Mouse (Mus musculus): ENCODE data around the gene Zfp689. TPM values are rescaled to one million over a fixed set of nuclear protein-coding genes. Genes with fewer than 3 reads are reported as not detected.

Zfp689 gene
- polyA plus RNA-seq, 1 experiment from 2014 or later = 20.3 TPM

- ATAC-seq (ENCODE audit: low FRiP score, low read depth) = peak; percentile 94
- H3K9ac ChIP-seq = peak overlapping the region; percentile 98
- peak overlapping the region; percentile 98 for H3K4me3 ChIP-seq
- under 1% methylated on average over 50 of the region's 50 CpGs for WGBS
- no peaks in the 10 kb centered on the region for H3K9me3 ChIP-seq
- H3K36me3 ChIP-seq = peaks cover 52% of the 10 kb centered on the region
- peak overlapping the region; percentile 90 for H3K27ac ChIP-seq
- peaks cover 25% of the 10 kb centered on the region for H3K4me1 ChIP-seq
- H3K4me2 ChIP-seq (replicated peaks) = peak overlapping the region; percentile 94
- H3K27me3 ChIP-seq (replicated peaks) = no peaks in the 10 kb centered on the region
These were observed 29.0 kb upstream of the Zfp689 start for GRCm38 (mm10) chr7:127477687-127478634.

GRCm38 (mm10) chr7:127476855-127477254 lies 27.9 kb upstream of the Zfp689 start:
- no peak for ATAC-seq (ENCODE audit: low FRiP score, low read depth)
- no peak overlapping the region for H3K27ac ChIP-seq
- peak overlapping the region; percentile 94 for H3K4me2 ChIP-seq (replicated peaks)
- H3K4me3 ChIP-seq = peak overlapping the region; percentile 98; the same call in 1 of the 2 replicates
- WGBS = 83% methylated on average over 4 of the region's 4 CpGs
- no peaks in the 10 kb centered on the region for H3K9me3 ChIP-seq
- peaks cover 34% of the 10 kb centered on the region for H3K4me1 ChIP-seq
- peaks cover 43% of the 10 kb centered on the region for H3K36me3 ChIP-seq
- H3K27me3 ChIP-seq (replicated peaks) = no peaks in the 10 kb centered on the region
- H3K9ac ChIP-seq = peak overlapping the region; percentile 54; the same call in 1 of the 2 replicates

- Histone ChIP-seq H3K36me3 (peaks cover 43% of the 10 kb centered on the region), H3K4me3 (no peak overlapping the region), H3K4me1 (peaks cover 35% of the 10 kb centered on the region), H3K9me3 (no peaks in the 10 kb centered on the region), H3K9ac (no peak overlapping the region), H3K4me2 (replicated peaks) (no peak overlapping the region), H3K27me3 (replicated peaks) (no peaks in the 10 kb centered on the region), H3K27ac (no peak overlapping the region)
- ATAC-seq (ENCODE audit: low FRiP score, low read depth) = no peak
- 96% methylated on average over 11 of the region's 11 CpGs for WGBS
These were observed 27.4 kb upstream of the Zfp689 start for GRCm38 (mm10) chr7:127476336-127476735.

- H3K27me3 ChIP-seq (replicated peaks) = no peaks in the 10 kb centered on the region
- H3K27ac ChIP-seq = no peak overlapping the region
- H3K9ac ChIP-seq = no peak overlapping the region
- H3K4me2 ChIP-seq (replicated peaks) = no peak overlapping the region
- peaks cover 27% of the 10 kb centered on the region for H3K4me1 ChIP-seq
- ATAC-seq (ENCODE audit: low FRiP score, low read depth) = no peak
- no peaks in the 10 kb centered on the region for H3K9me3 ChIP-seq
- whole genome bisulfite sequencing = 94% methylated on average over 11 of the region's 11 CpGs
- peaks cover 38% of the 10 kb centered on the region for H3K36me3 ChIP-seq
- H3K4me3 ChIP-seq = no peak overlapping the region
These were observed 26.3 kb upstream of the Zfp689 start for GRCm38 (mm10) chr7:127475186-127475740.

GRCm38 (mm10) chr7:127474378-127475070 lies 25.6 kb upstream of the Zfp689 start:
- no peak for ATAC-seq (ENCODE audit: low FRiP score, low read depth)
- Histone ChIP-seq H3K36me3 (peaks cover 38% of the 10 kb centered on the region), H3K9ac (no peak overlapping the region), H3K4me3 (no peak overlapping the region), H3K27ac (no peak overlapping the region), H3K4me1 (peaks cover 19% of the 10 kb centered on the region), H3K9me3 (no peaks in the 10 kb centered on the region), H3K4me2 (replicated peaks) (no peak overlapping the region), H3K27me3 (replicated peaks) (no peaks in the 10 kb centered on the region)
- 90% methylated on average over 6 of the region's 6 CpGs for WGBS

- WGBS = 85% methylated on average over 5 of the region's 5 CpGs
- Histone ChIP-seq H3K9ac (no peak overlapping the region), H3K4me2 (replicated peaks) (no peak overlapping the region), H3K27me3 (replicated peaks) (no peaks in the 10 kb centered on the region), H3K4me3 (no peak overlapping the region), H3K27ac (no peak overlapping the region), H3K4me1 (peaks cover 19% of the 10 kb centered on the region), H3K36me3 (peaks cover 38% of the 10 kb centered on the region), H3K9me3 (no peaks in the 10 kb centered on the region)
- no peak for ATAC-seq (ENCODE audit: low FRiP score, low read depth)
These were observed 24.7 kb upstream of the Zfp689 start for GRCm38 (mm10) chr7:127473705-127474104.

- Histone ChIP-seq H3K4me2 (replicated peaks) (peak overlapping the region; percentile 91), H3K36me3 (peaks cover 50% of the 10 kb centered on the region), H3K27ac (peak overlapping the region; percentile 96), H3K9ac (peak overlapping the region; percentile 94), H3K9me3 (no peaks in the 10 kb centered on the region), H3K4me3 (peak overlapping the region; percentile 89), H3K4me1 (peaks cover 14% of the 10 kb centered on the region), H3K27me3 (replicated peaks) (no peaks in the 10 kb centered on the region)
- no peak for ATAC-seq (ENCODE audit: low FRiP score, low read depth)
- 1% methylated on average over 7 of the region's 7 CpGs for WGBS
These were observed 23.1 kb upstream of the Zfp689 start for GRCm38 (mm10) chr7:127472060-127472459.

GRCm38 (mm10) chr7:127471646-127472010 lies 22.7 kb upstream of the Zfp689 start:
- under 1% methylated on average over 25 of the region's 25 CpGs for WGBS
- peak overlapping the region; percentile 89 for H3K4me3 ChIP-seq
- peaks cover 50% of the 10 kb centered on the region for H3K36me3 ChIP-seq
- H3K9me3 ChIP-seq = no peaks in the 10 kb centered on the region
- peak overlapping the region; percentile 94 for H3K9ac ChIP-seq
- H3K27me3 ChIP-seq (replicated peaks) = no peaks in the 10 kb centered on the region
- peak overlapping the region; percentile 96 for H3K27ac ChIP-seq
- peaks cover 10% of the 10 kb centered on the region for H3K4me1 ChIP-seq
- H3K4me2 ChIP-seq (replicated peaks) = peak overlapping the region; percentile 91
- ATAC-seq (ENCODE audit: low FRiP score, low read depth) = peak; percentile 49; the same call in 1 of the 2 replicates

- H3K27me3 ChIP-seq (replicated peaks) = no peaks in the 10 kb centered on the region
- under 1% methylated on average over 45 of the region's 46 CpGs for WGBS
- H3K4me2 ChIP-seq (replicated peaks) = peak overlapping the region; percentile 91
- peak overlapping the region; percentile 96 for H3K27ac ChIP-seq
- H3K4me3 ChIP-seq = peak overlapping the region; percentile 89
- peaks cover 47% of the 10 kb centered on the region for H3K36me3 ChIP-seq
- peak; percentile 93 for ATAC-seq (ENCODE audit: low FRiP score, low read depth)
- peak overlapping the region; percentile 94 for H3K9ac ChIP-seq
- no peaks in the 10 kb centered on the region for H3K9me3 ChIP-seq
- H3K4me1 ChIP-seq = peaks cover 10% of the 10 kb centered on the region
These were observed 22.0 kb upstream of the Zfp689 start for GRCm38 (mm10) chr7:127470743-127471645.

GRCm38 (mm10) chr7:127470011-127470715 lies 21.2 kb upstream of the Zfp689 start:
- peaks cover 45% of the 10 kb centered on the region for H3K36me3 ChIP-seq
- H3K27me3 ChIP-seq (replicated peaks) = no peaks in the 10 kb centered on the region
- ATAC-seq (ENCODE audit: low FRiP score, low read depth) = peak; percentile 30
- H3K4me2 ChIP-seq (replicated peaks) = peak overlapping the region; percentile 91
- H3K4me3 ChIP-seq = peak overlapping the region; percentile 89
- 11% methylated on average over 10 of the region's 10 CpGs for WGBS
- no peaks in the 10 kb centered on the region for H3K9me3 ChIP-seq
- peak overlapping the region; percentile 94 for H3K9ac ChIP-seq
- H3K4me1 ChIP-seq = peaks cover 10% of the 10 kb centered on the region
- H3K27ac ChIP-seq = peak overlapping the region; percentile 96

GRCm38 (mm10) chr7:127466606-127467005 lies 17.6 kb upstream of the Zfp689 start:
- WGBS = 96% methylated on average over 4 of the region's 4 CpGs
- no peak overlapping the region for H3K4me3 ChIP-seq
- no peaks in the 10 kb centered on the region for H3K4me1 ChIP-seq
- no peaks in the 10 kb centered on the region for H3K9me3 ChIP-seq
- peaks cover 32% of the 10 kb centered on the region for H3K36me3 ChIP-seq
- no peaks in the 10 kb centered on the region for H3K27me3 ChIP-seq (replicated peaks)
- H3K27ac ChIP-seq = no peak overlapping the region
- no peak for ATAC-seq (ENCODE audit: low FRiP score, low read depth)
- no peak overlapping the region for H3K9ac ChIP-seq
- H3K4me2 ChIP-seq (replicated peaks) = no peak overlapping the region

All from neural tube, embryonic 12.5 days (tissue).